Mouse (Mus musculus) midbrain, embryonic 15.5 days (tissue): ENCODE data around the gene Lpxn. TPM values are rescaled to one million over a fixed set of nuclear protein-coding genes. Genes with fewer than 3 reads are reported as not detected.

ENCODE experiments used
- ATAC-seq: fragments of 200-750 bp; cut with Nextera tagmentation; replicated peaks from 2 replicates; pipeline ENCODE4 v1.8.0; 2017; ENCODE audit warnings: moderate TSS enrichment
- H3K27ac ChIP-seq: fragments of 300-500 bp; sonication (generic); 2 replicates; pipeline ENCODE4 v1.5.1; 2015; ENCODE audit warnings: mild to moderate bottlenecking, inconsistent platforms
- H3K27me3 ChIP-seq: fragments of 300-500 bp; sonication (generic); replicated peaks from 2 replicates; pipeline ENCODE4 v1.6.1; 2015; ENCODE audit warnings: inconsistent platforms
- H3K36me3 ChIP-seq: fragments of 300-500 bp; sonication (generic); replicated peaks from 2 replicates; pipeline ENCODE4 v1.6.1; 2015; ENCODE audit warnings: inconsistent platforms
- H3K4me1 ChIP-seq: fragments of 300-500 bp; sonication (generic); 2 replicates; pipeline ENCODE4 v1.6.1; 2015; ENCODE audit warnings: inconsistent platforms
- H3K4me2 ChIP-seq: fragments of 300-500 bp; sonication (generic); 2 replicates; pipeline ENCODE4 v1.6.1; 2015; ENCODE audit warnings: inconsistent platforms, mild to moderate bottlenecking, moderate library complexity
- H3K4me3 ChIP-seq: fragments of 300-500 bp; sonication (generic); 2 replicates; pipeline ENCODE4 v1.5.1; 2015; ENCODE audit warnings: mild to moderate bottlenecking, inconsistent platforms
- H3K9ac ChIP-seq: fragments of 300-500 bp; sonication (generic); 2 replicates; pipeline ENCODE4 v1.6.1; 2015; ENCODE audit warnings: mild to moderate bottlenecking, inconsistent platforms
- H3K9me3 ChIP-seq: fragments of 300-500 bp; sonication (generic); 2 replicates; pipeline ENCODE4 v1.6.1; 2016; ENCODE audit warnings: inconsistent platforms
- WGBS: fragments of 180-500 bp; shearing (Covaris S2); methylation state at CpG from one replicate; pipeline ENCODE4 v1.1.7; 2015; ENCODE audit warnings: mixed read lengths; 5-methylcytosine and 5-hydroxymethylcytosine counted together
- polyA plus RNA-seq: library from polyadenylated mRNA; unstranded; fragments of >200 nt; fragmentation: Nextera tagmentation; extraction: Ambion mirVana; gene quantifications from 2 replicates; pipeline ENCODE4 v1.2.1, GENCODE M21; 2015

Gene Lpxn
- polyA plus RNA-seq, result 1.0 TPM in 2 replicates

- WGBS, result under 1% methylated on average over 74 of the region's 76 CpGs
- peak within 1 kb of the TSS; percentile 99 for H3K27ac ChIP-seq
These were observed at the start of gene Lpxn, which contains the start of gene Zfp91 for GRCm38 (mm10) chr19:12795511-12796327. Gene Lpxn, plus strand, starts transcription at chr19:12796193. Gene Zfp91, minus strand, starts transcription at chr19:12796126.

DNA sequence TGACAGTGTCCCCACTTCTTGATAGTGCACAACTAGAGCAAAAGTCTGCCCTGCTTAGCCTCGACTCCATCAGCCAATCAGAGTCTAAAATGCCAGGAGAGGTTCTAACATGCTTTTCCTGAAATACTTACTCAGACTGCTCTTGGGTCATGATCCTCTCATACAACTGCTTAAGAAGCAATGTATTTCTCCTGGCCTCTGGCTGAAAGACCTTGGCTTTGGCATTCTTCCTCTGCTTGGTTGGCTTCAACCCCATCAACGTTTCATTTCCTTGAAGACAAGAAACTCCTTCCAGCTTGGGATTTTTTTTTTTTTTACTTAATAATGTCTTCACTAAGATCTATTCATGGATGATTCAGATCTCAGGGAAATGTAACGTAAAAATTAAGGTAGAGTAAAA is 39.7 kb upstream of the Lpxn start:
- Histone ChIP-seq H3K4me1 (no peaks in the 10 kb centered on the region), H3K4me2 (no peak overlapping the region), H3K36me3 (no peaks in the 10 kb centered on the region), H3K27ac (no peak overlapping the region), H3K9ac (no peak overlapping the region), H3K9me3 (no peaks in the 10 kb centered on the region), H3K4me3 (no peak overlapping the region), H3K27me3 (no peaks in the 10 kb centered on the region)
- ATAC-seq, result no peak
- 83% methylated on average over 3 of the region's 3 CpGs for WGBS

More at GRCm38 (mm10) chr19:12795511-12796327, at the start of gene Lpxn, which contains the start of gene Zfp91:
- peak within 1 kb of the TSS; percentile 76 for H3K4me2 ChIP-seq
- H3K9me3 ChIP-seq, result no peaks in the 10 kb centered on the region
- ATAC-seq, result peak; percentile 97
- peak within 1 kb of the TSS; percentile 90 for H3K9ac ChIP-seq
- no peaks in the 10 kb centered on the region for H3K27me3 ChIP-seq
- H3K36me3 ChIP-seq, result no peaks in the 10 kb centered on the region
- peaks cover 28% of the 10 kb centered on the region for H3K4me1 ChIP-seq
- H3K4me3 ChIP-seq, result peak within 1 kb of the TSS; percentile 98

- peaks cover 9% of the 10 kb centered on the region; the same call in 1 of the 2 replicates for H3K36me3 ChIP-seq
- H3K4me3 ChIP-seq, result no peak overlapping the region
- H3K27me3 ChIP-seq, result no peaks in the 10 kb centered on the region
- H3K27ac ChIP-seq, result no peak overlapping the region
- no peaks in the 10 kb centered on the region for H3K4me1 ChIP-seq
- 96% methylated on average over 1 of the region's 1 CpGs for WGBS
- H3K9me3 ChIP-seq, result no peaks in the 10 kb centered on the region
- no peak overlapping the region for H3K4me2 ChIP-seq
- no peak overlapping the region for H3K9ac ChIP-seq
- ATAC-seq, result no peak
These were observed 37.0 kb upstream of the Lpxn start for GRCm38 (mm10) chr19:12758936-12759478.

DNA sequence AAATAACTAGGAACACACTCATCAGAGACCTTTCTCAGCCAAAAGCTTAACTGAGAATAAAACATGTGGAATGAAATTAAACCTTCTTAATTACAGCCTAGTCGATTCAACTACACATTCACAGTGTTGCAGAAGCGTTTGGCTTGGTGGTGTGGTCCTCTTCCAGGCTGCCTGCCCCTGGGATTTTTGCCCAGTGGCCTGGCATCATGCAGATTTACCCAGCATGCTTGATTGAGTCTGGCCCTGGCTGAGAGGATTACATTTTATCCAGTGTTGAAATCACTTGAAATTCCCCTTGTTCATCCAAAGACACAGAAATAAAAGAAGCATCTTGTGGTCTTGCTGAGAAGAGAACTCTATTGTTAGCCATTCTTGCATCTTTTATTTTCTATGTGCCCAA is 36.3 kb upstream of the Lpxn start:
- Histone ChIP-seq H3K4me3 (no peak overlapping the region), H3K36me3 (peaks cover 15% of the 10 kb centered on the region; the same call in 1 of the 2 replicates), H3K9ac (no peak overlapping the region), H3K4me1 (no peaks in the 10 kb centered on the region), H3K27ac (no peak overlapping the region), H3K4me2 (no peak overlapping the region), H3K9me3 (no peaks in the 10 kb centered on the region), H3K27me3 (no peaks in the 10 kb centered on the region)
- peak; percentile 69; the same call in 1 of the 2 replicates for ATAC-seq
- WGBS, result 34% methylated on average over 2 of the region's 2 CpGs

GRCm38 (mm10) chr19:12762212-12763130 is 33.5 kb upstream of the Lpxn start:
- Histone ChIP-seq H3K4me2 (no peak overlapping the region), H3K27ac (no peak overlapping the region), H3K4me3 (no peak overlapping the region), H3K4me1 (no peaks in the 10 kb centered on the region), H3K27me3 (no peaks in the 10 kb centered on the region), H3K9me3 (no peaks in the 10 kb centered on the region), H3K36me3 (peaks cover 15% of the 10 kb centered on the region; the same call in 1 of the 2 replicates), H3K9ac (no peak overlapping the region)
- 60% methylated on average over 2 of the region's 2 CpGs for WGBS
- no peak for ATAC-seq

GRCm38 (mm10) chr19:12765308-12765707 is 30.7 kb upstream of the Lpxn start, which contains the start of gene Cntf:
Gene Cntf, minus strand, starts transcription at chr19:12765632.
- Histone ChIP-seq H3K36me3 (peaks cover 24% of the 10 kb centered on the region), H3K4me2 (no peak within 1 kb of the TSS)
- WGBS, result 53% methylated on average over 7 of the region's 7 CpGs

GRCm38 (mm10) chr19:12770888-12771287 is 25.1 kb upstream of the Lpxn start:
- Histone ChIP-seq H3K9me3 (no peaks in the 10 kb centered on the region), H3K9ac (no peak overlapping the region), H3K36me3 (peaks cover 18% of the 10 kb centered on the region), H3K4me1 (no peaks in the 10 kb centered on the region), H3K4me2 (no peak overlapping the region), H3K27me3 (no peaks in the 10 kb centered on the region), H3K4me3 (no peak overlapping the region), H3K27ac (no peak overlapping the region)
- 87% methylated on average over 5 of the region's 5 CpGs for WGBS
- ATAC-seq, result no peak

More at GRCm38 (mm10) chr19:12765308-12765707, 30.7 kb upstream of the Lpxn start, which contains the start of gene Cntf:
- no peak within 1 kb of the TSS for H3K9ac ChIP-seq
- H3K27me3 ChIP-seq, result no peaks in the 10 kb centered on the region
- H3K4me1 ChIP-seq, result no peaks in the 10 kb centered on the region
- no peak within 1 kb of the TSS for H3K27ac ChIP-seq
- no peak for ATAC-seq
- no peak within 1 kb of the TSS for H3K4me3 ChIP-seq
- H3K9me3 ChIP-seq, result no peaks in the 10 kb centered on the region

DNA sequence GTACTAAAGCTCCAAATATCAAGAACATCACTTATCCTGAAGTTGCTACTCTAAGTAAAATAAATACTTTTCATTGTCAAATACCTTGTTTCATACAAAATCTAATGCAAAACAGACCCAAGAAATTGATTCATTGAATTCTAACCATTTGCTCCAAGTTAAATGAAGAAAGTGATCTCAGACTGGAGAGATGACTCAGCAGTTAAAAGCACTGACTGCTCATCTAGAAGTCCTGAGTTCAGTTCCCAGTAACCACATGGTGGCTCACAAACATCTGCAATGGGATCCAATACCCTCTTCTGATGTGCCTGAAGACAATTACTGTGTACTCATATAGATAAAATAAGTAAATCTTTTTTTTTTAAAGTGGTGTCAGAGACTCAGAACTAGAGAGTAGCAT is 15.6 kb upstream of the Lpxn start:
- Histone ChIP-seq H3K9ac (no peak overlapping the region), H3K36me3 (peaks cover 14% of the 10 kb centered on the region; the same call in 1 of the 2 replicates), H3K4me3 (no peak overlapping the region), H3K4me2 (no peak overlapping the region), H3K4me1 (no peaks in the 10 kb centered on the region), H3K9me3 (no peaks in the 10 kb centered on the region), H3K27ac (no peak overlapping the region), H3K27me3 (no peaks in the 10 kb centered on the region)
- ATAC-seq, result no peak

GRCm38 (mm10) chr19:12786803-12787395 is 9.1 kb upstream of the Lpxn start:
- no peaks in the 10 kb centered on the region for H3K36me3 ChIP-seq
- H3K4me1 ChIP-seq, result peaks cover 7% of the 10 kb centered on the region
- H3K4me3 ChIP-seq, result no peak overlapping the region
- no peak overlapping the region for H3K9ac ChIP-seq
- no peak overlapping the region for H3K27ac ChIP-seq
- H3K4me2 ChIP-seq, result no peak overlapping the region
- 97% methylated on average over 2 of the region's 2 CpGs for WGBS
- no peaks in the 10 kb centered on the region for H3K9me3 ChIP-seq
- ATAC-seq, result no peak
- no peaks in the 10 kb centered on the region for H3K27me3 ChIP-seq

- H3K4me3 ChIP-seq, result no peak overlapping the region
- H3K36me3 ChIP-seq, result no peaks in the 10 kb centered on the region
- H3K4me1 ChIP-seq, result peaks cover 7% of the 10 kb centered on the region
- H3K9ac ChIP-seq, result no peak overlapping the region
- no peaks in the 10 kb centered on the region for H3K27me3 ChIP-seq
- no peaks in the 10 kb centered on the region for H3K9me3 ChIP-seq
- 88% methylated on average over 4 of the region's 4 CpGs for WGBS
- no peak overlapping the region for H3K4me2 ChIP-seq
- no peak for ATAC-seq
- no peak overlapping the region for H3K27ac ChIP-seq
These were observed 8.3 kb upstream of the Lpxn start for GRCm38 (mm10) chr19:12787721-12788120.

DNA sequence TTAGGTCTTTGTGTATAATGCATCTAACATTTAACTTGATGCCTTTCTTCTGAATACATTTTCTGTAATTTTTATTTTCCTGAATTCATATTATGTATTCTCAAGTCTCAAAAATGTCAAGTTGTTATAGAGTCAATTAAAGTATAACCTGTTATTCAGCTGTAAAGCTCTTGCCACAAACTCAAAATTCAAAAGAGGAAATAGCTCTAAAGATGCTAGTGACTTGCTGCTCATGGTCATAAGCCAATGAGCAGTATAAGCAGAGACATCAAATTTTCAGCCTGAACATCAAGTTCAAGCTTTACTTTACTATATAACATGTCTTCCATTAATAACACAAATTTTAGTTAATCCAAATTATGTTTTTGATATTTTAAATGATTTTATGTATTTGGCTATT is 3.6 kb upstream of the Lpxn start:
- H3K27me3 ChIP-seq, result no peaks in the 10 kb centered on the region
- H3K27ac ChIP-seq, result no peak overlapping the region
- no peaks in the 10 kb centered on the region for H3K36me3 ChIP-seq
- H3K4me1 ChIP-seq, result peaks cover 26% of the 10 kb centered on the region
- no peak for ATAC-seq
- H3K4me3 ChIP-seq, result no peak overlapping the region
- H3K4me2 ChIP-seq, result no peak overlapping the region
- H3K9ac ChIP-seq, result no peak overlapping the region
- no peaks in the 10 kb centered on the region for H3K9me3 ChIP-seq
